Mouse (Mus musculus): Measurements from ENCODE around the gene Gm4836. TPM values are rescaled to one million over a fixed set of nuclear protein-coding genes. Genes with fewer than 3 reads are reported as not detected.
"Not testable (repeated sequence)": the region's sequence is repeated elsewhere in the genome, so short reads cannot be mapped to it uniquely, and the experiment has no call there.

Gene Gm4836
- total RNA-seq (2015; ENCODE audit: low replicate concordance) (not detected in 2 replicates), total RNA-seq (2017; ENCODE audit: low replicate concordance) (not detected in 2 replicates)

- ATAC-seq (replicated peaks; ENCODE audit: low FRiP score, poor library complexity, severe bottlenecking) = not testable (repeated sequence)
These were observed at the start of gene Gm4836 for GRCm38 (mm10) chrX:28293532-28293931. TSS of gene Gm4836 (minus strand) at chrX:28293632.
